Mouse (Mus musculus): ENCODE measurements around the gene Gm20388.

GRCm38 (mm10) chr8:123442351-123442750, 3531.7 kb downstream of the Gm20388 start:
- TF ChIP-seq GATA1 (IDR thresholded peaks at IDR 0.05; ENCODE audit: low read length) (no peak), TAL1 (IDR thresholded peaks at IDR 0.05; ENCODE audit: low read length) (no peak)

Measured in erythroblast, embryonic 14.5 days (primary cell).